Mouse (Mus musculus) liver, adult 2 months (tissue): ENCODE results near the gene Lrch4. TPM values are rescaled to one million over a fixed set of nuclear protein-coding genes. Genes with fewer than 3 reads are reported as not detected.

ENCODE experiments used
- DNase-seq: peaks from one replicate; pipeline ENCODE4 v3.0.0-alpha.2; 2011; ENCODE audit warnings: low read depth, low spot score; ENCODE audit errors: extremely low read depth
- H3K27ac ChIP-seq: fragments of 200-500 bp; replicated peaks from 2 replicates; pipeline ENCODE4 v1.5.1; 2012; ENCODE audit warnings: low read depth, mild to moderate bottlenecking, control low read depth, inconsistent platforms, low read length; ENCODE audit not compliant: insufficient read depth
- H3K27me3 ChIP-seq: fragments of 200-500 bp; 2 replicates; pipeline ENCODE4 v1.6.1; 2012; ENCODE audit warnings: mild to moderate bottlenecking, moderate library complexity, low read length, inconsistent platforms; ENCODE audit not compliant: control insufficient read depth, insufficient read depth
- H3K36me3 ChIP-seq: fragments of 200-500 bp; 2 replicates; pipeline ENCODE4 v1.6.1; 2012; ENCODE audit warnings: low read length, inconsistent platforms; ENCODE audit not compliant: control insufficient read depth, insufficient read depth
- H3K4me1 ChIP-seq: fragments of 200-500 bp; 2 replicates; pipeline ENCODE4 v1.6.1; 2011; ENCODE audit warnings: low read length; ENCODE audit not compliant: control insufficient read depth, insufficient read depth
- H3K4me3 ChIP-seq: fragments of 200-500 bp; 2 replicates; pipeline ENCODE4 v1.5.1; 2011; ENCODE audit warnings: low read depth, mild to moderate bottlenecking, control low read depth, low read length, moderate library complexity; ENCODE audit not compliant: insufficient read depth
- H3K79me2 ChIP-seq: fragments of 200-500 bp; 2 replicates; pipeline ENCODE4 v1.6.1; 2012; ENCODE audit warnings: inconsistent platforms, mild to moderate bottlenecking, low read length, moderate library complexity; ENCODE audit not compliant: control insufficient read depth, insufficient read depth
- H3K9ac ChIP-seq: fragments of 200-500 bp; 2 replicates; pipeline ENCODE4 v1.6.1; 2012; ENCODE audit warnings: low read depth, mild to moderate bottlenecking, control low read depth, inconsistent platforms, low read length
- CTCF ChIP-seq: fragments of 200-500 bp; IDR thresholded peaks from 2 replicates; pipeline ENCODE4 v1.5.1; 2011; ENCODE audit warnings: low read depth, low read length, control low read depth
- POLR2A ChIP-seq: fragments of 200-500 bp; IDR thresholded peaks from 2 replicates; pipeline ENCODE4 v1.6.1; 2011; ENCODE audit warnings: low read length, control low read depth; ENCODE audit not compliant: insufficient read depth; ENCODE audit errors: extremely low read depth
- WGBS: fragments of 180-500 bp; shearing (Covaris S2); methylation state at CpG from one replicate; pipeline ENCODE4 v1.1.7; 2018; 5-methylcytosine and 5-hydroxymethylcytosine counted together
- polyA plus RNA-seq: library from polyadenylated mRNA; depleted of rRNA; stranded (reverse); fragments of >200 nt; gene quantifications from 2 replicates; pipeline ENCODE4 v1.2.3, GENCODE M21; 2012
- total RNA-seq: library from RNA; depleted of rRNA; stranded (reverse); fragments of >200 nt; gene quantifications from 2 replicates; pipeline ENCODE4 v1.2.3, GENCODE M21; 2014

Gene Lrch4
- total and polyA plus RNA-seq, 2 experiments = 0.74 to 15.0 TPM

DNA sequence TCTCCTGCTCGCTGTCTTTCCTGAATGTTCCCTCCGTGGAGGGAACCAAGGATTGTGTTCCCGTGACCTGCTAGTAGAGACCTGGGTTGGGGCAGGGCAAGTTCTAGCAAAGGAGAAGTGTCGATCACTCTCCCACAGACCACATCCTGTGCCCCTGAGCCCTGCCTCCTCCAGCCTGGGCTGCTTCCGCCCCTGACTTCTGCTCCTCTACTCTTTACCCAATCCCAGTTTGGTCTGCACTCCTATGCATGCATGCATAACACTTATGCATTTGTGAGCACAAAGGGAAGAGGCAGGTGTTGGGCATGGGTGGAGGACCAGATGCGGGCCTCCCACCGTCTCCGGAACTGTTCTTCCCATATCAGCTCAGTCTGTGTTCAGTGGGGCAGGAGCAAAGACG, 2.2 kb downstream of the Lrch4 start:
- peak overlapping the region; percentile 29 for H3K9ac ChIP-seq
- no peak for TF ChIP-seq POLR2A
- no peak for TF ChIP-seq CTCF
- WGBS = 73% methylated on average over 9 of the region's 9 CpGs
- no peaks in the 10 kb centered on the region for H3K4me1 ChIP-seq
- 0 out of 2 replicates have a peak overlapping the region, but pooled peaks have one; percentile 43 for H3K4me3 ChIP-seq
- peak overlapping the region; percentile 71 for H3K27ac ChIP-seq
- H3K79me2 ChIP-seq = peaks cover 6% of the 10 kb centered on the region; the same call in 1 of the 2 replicates
- H3K36me3 ChIP-seq = peaks cover 2% of the 10 kb centered on the region; the same call in 1 of the 2 replicates
- no peaks in the 10 kb centered on the region for H3K27me3 ChIP-seq
- no peak for DNase-seq

- 0 out of 2 replicates have a peak overlapping the region, but pooled peaks have one; percentile 12 for H3K9ac ChIP-seq
- H3K27ac ChIP-seq = peak overlapping the region; percentile 28
- no peaks in the 10 kb centered on the region for H3K4me1 ChIP-seq
- peaks cover 6% of the 10 kb centered on the region; the same call in 1 of the 2 replicates for H3K79me2 ChIP-seq
- H3K36me3 ChIP-seq = peaks cover 2% of the 10 kb centered on the region
- no peak overlapping the region for H3K4me3 ChIP-seq
- H3K27me3 ChIP-seq = no peaks in the 10 kb centered on the region
- DNase-seq = no peak
- TF ChIP-seq CTCF (no peak), POLR2A (no peak)
- WGBS = 77% methylated on average over 4 of the region's 4 CpGs
Observed at GRCm38 (mm10) chr5:137631591-137631990, 2.7 kb downstream of the Lrch4 start.

- H3K27me3 ChIP-seq = no peaks in the 10 kb centered on the region
- no peak overlapping the region for H3K4me3 ChIP-seq
- TF ChIP-seq POLR2A (no peak), CTCF (no peak)
- DNase-seq = no peak
- 89% methylated on average over 12 of the region's 12 CpGs for WGBS
- no peaks in the 10 kb centered on the region for H3K4me1 ChIP-seq
- no peak overlapping the region for H3K9ac ChIP-seq
- peaks cover 6% of the 10 kb centered on the region; the same call in 1 of the 2 replicates for H3K79me2 ChIP-seq
- no peak overlapping the region for H3K27ac ChIP-seq
- H3K36me3 ChIP-seq = peaks cover 12% of the 10 kb centered on the region
Observed at GRCm38 (mm10) chr5:137633397-137634084, 4.6 kb downstream of the Lrch4 start.

GRCm38 (mm10) chr5:137639472-137639871, 10.6 kb downstream of the Lrch4 start:
- 83% methylated on average over 7 of the region's 7 CpGs for WGBS
- no peak for TF ChIP-seq CTCF
- no peak for TF ChIP-seq POLR2A
- no peaks in the 10 kb centered on the region for H3K79me2 ChIP-seq
- DNase-seq = no peak
- H3K27ac ChIP-seq = no peak overlapping the region
- no peaks in the 10 kb centered on the region for H3K27me3 ChIP-seq
- H3K36me3 ChIP-seq = peaks cover 17% of the 10 kb centered on the region
- no peak overlapping the region for H3K9ac ChIP-seq
- H3K4me1 ChIP-seq = no peaks in the 10 kb centered on the region
- no peak overlapping the region for H3K4me3 ChIP-seq

GRCm38 (mm10) chr5:137641054-137641453, 12.1 kb downstream of the Lrch4 start, which contains the start of gene Sap25:
TSS of gene Sap25 (plus strand) at chr5:137641334.
- TF ChIP-seq POLR2A = no peak
- TF ChIP-seq CTCF = peak; percentile 73
- H3K36me3 ChIP-seq = peaks cover 15% of the 10 kb centered on the region
- DNase-seq = no peak

DNA sequence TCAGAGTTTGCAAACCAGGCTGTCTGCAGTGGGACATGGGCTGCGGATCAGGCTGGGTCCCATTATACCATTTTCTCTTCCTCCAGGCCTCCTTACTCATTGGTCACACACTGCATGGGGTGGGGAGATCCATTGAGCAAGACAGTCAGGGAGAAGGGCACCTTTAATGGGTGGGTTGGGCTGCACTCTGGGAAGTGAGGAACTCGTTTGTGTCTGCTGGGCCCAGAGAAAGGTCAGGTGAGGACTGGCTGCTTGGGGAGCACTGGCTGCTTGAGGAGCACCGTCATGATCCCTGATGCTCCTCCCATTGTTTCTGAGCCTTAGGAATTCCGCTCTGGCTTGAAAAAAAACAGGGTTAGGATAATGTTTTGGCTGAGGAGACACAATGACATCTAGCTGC, 14.0 kb downstream of the Lrch4 start:
- TF ChIP-seq CTCF = no peak
- TF ChIP-seq POLR2A = no peak
- no peak overlapping the region for H3K27ac ChIP-seq
- no peaks in the 10 kb centered on the region for H3K27me3 ChIP-seq
- 77% methylated on average over 4 of the region's 4 CpGs for WGBS
- no peak overlapping the region for H3K4me3 ChIP-seq
- H3K36me3 ChIP-seq = peaks cover 6% of the 10 kb centered on the region; the same call in 1 of the 2 replicates
- H3K79me2 ChIP-seq = no peaks in the 10 kb centered on the region
- H3K9ac ChIP-seq = no peak overlapping the region
- H3K4me1 ChIP-seq = no peaks in the 10 kb centered on the region
- DNase-seq = no peak

More at GRCm38 (mm10) chr5:137641054-137641453, 12.1 kb downstream of the Lrch4 start, which contains the start of gene Sap25:
- Histone ChIP-seq H3K4me3 (no peak within 1 kb of the TSS), H3K27me3 (no peaks in the 10 kb centered on the region), H3K79me2 (no peaks in the 10 kb centered on the region), H3K9ac (no peak within 1 kb of the TSS), H3K27ac (no peak within 1 kb of the TSS), H3K4me1 (no peaks in the 10 kb centered on the region)
- WGBS = 80% methylated on average over 19 of the region's 19 CpGs
